Mouse (Mus musculus) limb, embryonic 12.5 days (tissue): ENCODE measurements around the gene Inpp5a. TPM values are rescaled to one million over a fixed set of nuclear protein-coding genes. Genes with fewer than 3 reads are reported as not detected.

Source experiments
- ATAC-seq: fragments of 200-750 bp; cut with Nextera tagmentation; 2 replicates; pipeline ENCODE4 v1.8.0; 2017; ENCODE audit warnings: low read depth, moderate TSS enrichment; ENCODE audit not compliant: insufficient number of reproducible peaks, insufficient read depth, low FRiP score, low TSS enrichment
- H3K27ac ChIP-seq: fragments of 300-500 bp; sonication (generic); 2 replicates; pipeline ENCODE4 v1.5.1; 2016; ENCODE audit warnings: mild to moderate bottlenecking, moderate library complexity
- H3K27me3 ChIP-seq: fragments of 300-500 bp; sonication (generic); 2 replicates; pipeline ENCODE4 v1.6.1; 2016; ENCODE audit warnings: mild to moderate bottlenecking, moderate library complexity
- H3K36me3 ChIP-seq: fragments of 300-500 bp; sonication (generic); 2 replicates; pipeline ENCODE4 v1.6.1; 2016; ENCODE audit warnings: mild to moderate bottlenecking, moderate library complexity
- H3K4me1 ChIP-seq: fragments of 300-500 bp; sonication (generic); replicated peaks from 2 replicates; pipeline ENCODE4 v1.6.1; 2016
- H3K4me2 ChIP-seq: fragments of 300-500 bp; sonication (generic); 2 replicates; pipeline ENCODE4 v1.6.1; 2016; ENCODE audit warnings: mild to moderate bottlenecking, moderate library complexity
- H3K4me3 ChIP-seq: fragments of 300-500 bp; sonication (generic); replicated peaks from 2 replicates; pipeline ENCODE4 v1.5.1; 2016; ENCODE audit warnings: mild to moderate bottlenecking
- H3K9ac ChIP-seq: fragments of 300-500 bp; sonication (generic); replicated peaks from 2 replicates; pipeline ENCODE4 v1.6.1; 2016; ENCODE audit warnings: mild to moderate bottlenecking, moderate library complexity
- H3K9me3 ChIP-seq: fragments of 300-500 bp; sonication (generic); 2 replicates; pipeline ENCODE4 v1.6.1; 2016; ENCODE audit warnings: mild to moderate bottlenecking, moderate library complexity
- WGBS: fragments of 180-500 bp; shearing (Covaris S2); methylation state at CpG from one replicate; pipeline ENCODE4 v1.1.7; 2016; 5-methylcytosine and 5-hydroxymethylcytosine counted together
- polyA plus RNA-seq: library from polyadenylated mRNA; unstranded; fragments of >200 nt; fragmentation: Nextera tagmentation; extraction: Ambion mirVana; gene quantifications from 2 replicates; pipeline ENCODE4 v1.2.1, GENCODE M21; 2016

The Inpp5a gene
- polyA plus RNA-seq, 1 experiment from 2014 or later, result 26.8 TPM

DNA sequence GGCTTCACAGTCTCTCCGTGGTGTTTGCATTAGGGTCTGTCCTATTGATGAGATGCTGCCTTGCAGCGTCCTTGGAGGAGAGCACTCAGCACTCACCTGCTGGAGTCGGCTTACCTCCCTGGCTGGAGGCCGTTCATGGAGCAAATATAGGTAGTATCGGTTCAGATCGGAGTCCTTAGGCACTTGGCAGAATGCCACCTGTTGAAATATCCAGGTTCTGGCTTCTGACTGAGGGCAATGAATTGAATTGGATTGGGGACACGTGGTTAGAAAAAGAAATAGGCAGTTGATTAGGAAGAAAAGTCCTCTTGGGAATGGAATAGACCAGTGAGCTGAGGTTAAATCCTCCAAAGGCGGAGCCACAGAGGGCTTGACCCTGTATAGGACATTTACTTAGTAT lies 12.9 kb downstream of the Inpp5a start:
- H3K27ac ChIP-seq, result no peak overlapping the region
- H3K4me3 ChIP-seq, result no peak overlapping the region
- no peaks in the 10 kb centered on the region for H3K27me3 ChIP-seq
- peaks cover 26% of the 10 kb centered on the region for H3K4me1 ChIP-seq
- no peaks in the 10 kb centered on the region for H3K9me3 ChIP-seq
- 80% methylated on average over 8 of the region's 8 CpGs for WGBS
- no peak overlapping the region for H3K4me2 ChIP-seq
- no peak overlapping the region for H3K9ac ChIP-seq
- 0 out of 2 replicates have a peak, but pooled peaks cover 5% of the 10 kb centered on the region for H3K36me3 ChIP-seq
- ATAC-seq, result no peak

DNA sequence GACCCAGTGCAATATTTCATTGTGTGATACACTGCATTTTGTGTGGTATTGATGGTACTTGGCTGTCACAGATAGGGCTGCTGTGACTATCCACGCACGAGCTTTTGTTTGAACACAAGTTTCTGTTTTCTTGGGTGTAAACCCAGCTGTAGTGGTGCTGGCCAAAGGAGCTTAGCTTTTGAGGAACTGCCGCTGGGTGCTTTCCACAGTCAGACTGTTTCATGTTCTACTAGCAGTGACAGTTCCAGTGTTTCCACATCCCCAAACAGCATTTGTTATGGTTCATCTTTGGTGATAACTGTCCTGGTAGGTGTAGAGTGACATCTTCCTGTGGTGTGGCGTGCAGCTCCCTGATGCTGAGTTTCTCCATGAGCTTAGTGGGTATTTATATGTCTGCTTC lies 13.8 kb downstream of the Inpp5a start:
- H3K9me3 ChIP-seq, result no peaks in the 10 kb centered on the region
- no peak overlapping the region for H3K9ac ChIP-seq
- no peak overlapping the region for H3K4me2 ChIP-seq
- no peak overlapping the region for H3K27ac ChIP-seq
- WGBS, result 87% methylated on average over 4 of the region's 4 CpGs
- H3K4me3 ChIP-seq, result no peak overlapping the region
- H3K4me1 ChIP-seq, result peaks cover 20% of the 10 kb centered on the region
- H3K36me3 ChIP-seq, result 0 out of 2 replicates have a peak, but pooled peaks cover 5% of the 10 kb centered on the region
- no peak for ATAC-seq
- H3K27me3 ChIP-seq, result no peaks in the 10 kb centered on the region

GRCm38 (mm10) chr7:139406581-139406980 lies 17.7 kb downstream of the Inpp5a start:
- H3K27ac ChIP-seq, result no peak overlapping the region
- 0 out of 2 replicates have a peak, but pooled peaks cover 5% of the 10 kb centered on the region for H3K36me3 ChIP-seq
- H3K9ac ChIP-seq, result no peak overlapping the region
- H3K27me3 ChIP-seq, result no peaks in the 10 kb centered on the region
- H3K9me3 ChIP-seq, result no peaks in the 10 kb centered on the region
- H3K4me1 ChIP-seq, result peaks cover 5% of the 10 kb centered on the region
- H3K4me3 ChIP-seq, result no peak overlapping the region
- WGBS, result 94% methylated on average over 2 of the region's 2 CpGs
- ATAC-seq, result no peak
- no peak overlapping the region for H3K4me2 ChIP-seq

DNA sequence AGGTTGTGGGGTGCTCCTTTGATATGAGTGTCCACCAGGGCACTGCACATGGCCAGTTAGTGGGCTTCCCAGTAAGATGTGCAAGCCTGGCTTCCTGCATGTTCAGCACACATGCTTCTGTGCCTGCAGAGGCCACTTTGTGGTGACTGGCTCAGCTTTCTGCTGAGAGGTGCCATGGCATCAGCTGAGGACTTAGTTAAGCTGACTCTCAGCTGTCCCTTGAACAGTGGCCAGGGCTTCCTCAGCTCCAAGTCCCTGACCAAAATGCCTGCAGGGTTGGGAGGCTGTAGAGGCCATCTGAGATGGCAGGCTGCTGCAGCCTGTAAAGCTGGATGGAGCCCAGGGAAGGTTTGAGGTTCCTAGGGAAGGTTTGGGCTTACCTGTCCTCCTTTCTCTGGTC lies 19.1 kb downstream of the Inpp5a start:
- H3K9me3 ChIP-seq, result no peaks in the 10 kb centered on the region
- H3K36me3 ChIP-seq, result 0 out of 2 replicates have a peak, but pooled peaks cover 5% of the 10 kb centered on the region
- H3K4me1 ChIP-seq, result 0 out of 2 replicates have a peak, but pooled peaks cover 8% of the 10 kb centered on the region
- no peaks in the 10 kb centered on the region for H3K27me3 ChIP-seq
- ATAC-seq, result no peak
- no peak overlapping the region for H3K4me2 ChIP-seq
- no peak overlapping the region for H3K27ac ChIP-seq
- H3K9ac ChIP-seq, result no peak overlapping the region
- H3K4me3 ChIP-seq, result no peak overlapping the region

DNA sequence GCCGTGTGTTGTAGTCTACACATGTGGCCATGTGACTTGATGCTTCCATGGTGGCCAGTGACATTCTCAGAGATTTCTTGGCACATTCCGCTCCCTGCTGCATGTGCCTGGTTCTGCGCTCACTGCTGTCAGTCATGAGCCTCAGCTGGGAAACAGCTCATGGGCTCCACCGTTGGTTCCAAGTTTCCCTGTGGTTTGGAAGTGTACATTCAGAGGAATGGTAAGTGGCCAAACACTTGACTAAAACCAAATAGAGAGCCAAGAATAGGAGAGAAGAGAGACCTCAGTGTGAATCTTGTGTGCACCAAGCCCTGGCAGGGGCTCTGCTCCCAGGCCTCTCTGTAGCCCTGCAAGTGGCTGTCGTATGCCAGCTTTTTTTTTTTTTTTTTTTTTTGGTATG lies 21.0 kb downstream of the Inpp5a start:
- Histone ChIP-seq H3K4me1 (peaks cover 16% of the 10 kb centered on the region), H3K27me3 (no peaks in the 10 kb centered on the region), H3K4me2 (no peak overlapping the region), H3K9ac (no peak overlapping the region), H3K27ac (no peak overlapping the region), H3K9me3 (no peaks in the 10 kb centered on the region), H3K4me3 (no peak overlapping the region), H3K36me3 (0 out of 2 replicates have a peak, but pooled peaks cover 5% of the 10 kb centered on the region)
- WGBS, result 88% methylated on average over 5 of the region's 5 CpGs
- no peak for ATAC-seq

GRCm38 (mm10) chr7:139412223-139412950 lies 23.5 kb downstream of the Inpp5a start:
- Histone ChIP-seq H3K27ac (no peak overlapping the region), H3K9me3 (no peaks in the 10 kb centered on the region), H3K4me2 (no peak overlapping the region), H3K4me3 (no peak overlapping the region), H3K27me3 (no peaks in the 10 kb centered on the region), H3K36me3 (no peaks in the 10 kb centered on the region), H3K4me1 (peaks cover 26% of the 10 kb centered on the region), H3K9ac (no peak overlapping the region)
- WGBS, result 52% methylated on average over 8 of the region's 8 CpGs
- ATAC-seq, result no peak

DNA sequence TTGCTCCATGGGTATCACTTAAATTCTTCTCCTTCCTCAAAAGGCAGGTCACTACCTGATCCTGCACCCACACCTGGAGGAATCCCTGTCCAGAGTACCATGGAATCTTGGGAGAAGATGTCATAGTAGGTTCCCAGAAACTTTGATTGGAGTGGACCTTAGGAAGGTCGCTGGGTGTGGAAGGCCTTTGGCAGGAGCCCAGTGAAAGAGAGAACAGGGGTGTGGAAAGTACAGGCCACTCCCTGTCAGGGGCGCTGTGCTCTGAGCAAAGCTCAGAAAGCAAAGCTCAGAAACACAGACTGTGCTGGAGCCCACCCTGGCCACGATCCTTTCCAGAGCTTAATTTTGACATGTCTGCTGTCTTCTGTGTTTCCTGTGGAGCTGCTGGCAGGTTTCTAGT lies 24.5 kb downstream of the Inpp5a start:
- H3K27ac ChIP-seq, result no peak overlapping the region
- H3K4me1 ChIP-seq, result peaks cover 26% of the 10 kb centered on the region
- H3K4me2 ChIP-seq, result no peak overlapping the region
- no peak for ATAC-seq
- no peaks in the 10 kb centered on the region for H3K27me3 ChIP-seq
- H3K9ac ChIP-seq, result no peak overlapping the region
- no peaks in the 10 kb centered on the region for H3K9me3 ChIP-seq
- H3K36me3 ChIP-seq, result no peaks in the 10 kb centered on the region
- WGBS, result 86% methylated on average over 3 of the region's 3 CpGs
- H3K4me3 ChIP-seq, result no peak overlapping the region

DNA sequence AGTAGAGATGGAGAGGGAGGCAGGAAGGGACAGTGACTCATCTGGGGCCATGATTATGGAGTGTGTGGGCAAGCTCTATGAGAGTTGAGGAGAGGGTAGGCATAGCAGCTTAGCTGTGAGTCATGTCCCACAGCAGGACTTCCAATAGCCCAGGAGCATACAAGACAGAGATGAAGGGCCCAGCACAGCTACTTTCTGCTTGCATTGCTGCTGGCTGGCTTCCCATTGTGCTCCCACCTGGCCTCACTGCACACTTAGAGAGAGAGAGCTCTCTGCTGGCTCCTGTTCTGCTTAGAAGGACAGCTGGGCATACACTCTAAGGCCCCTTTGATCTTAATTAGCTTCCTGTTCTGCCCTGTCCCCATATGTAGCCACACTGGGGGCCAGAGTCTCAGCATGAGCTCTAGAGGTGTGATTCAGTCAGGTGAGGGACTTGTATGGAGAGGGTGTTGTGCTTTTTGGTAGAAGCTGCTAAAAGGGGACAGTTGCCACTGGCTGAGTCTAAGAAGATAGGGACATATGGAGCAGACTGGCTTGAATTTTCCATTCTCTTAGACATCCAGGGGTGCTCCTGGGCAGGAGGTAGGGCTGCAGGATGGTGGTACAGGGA lies 26.8 kb downstream of the Inpp5a start:
- Histone ChIP-seq H3K9ac (no peak overlapping the region), H3K9me3 (no peaks in the 10 kb centered on the region), H3K27ac (no peak overlapping the region), H3K4me1 (peaks cover 26% of the 10 kb centered on the region), H3K36me3 (no peaks in the 10 kb centered on the region), H3K4me2 (no peak overlapping the region), H3K4me3 (no peak overlapping the region), H3K27me3 (no peaks in the 10 kb centered on the region)
- no peak for ATAC-seq

DNA sequence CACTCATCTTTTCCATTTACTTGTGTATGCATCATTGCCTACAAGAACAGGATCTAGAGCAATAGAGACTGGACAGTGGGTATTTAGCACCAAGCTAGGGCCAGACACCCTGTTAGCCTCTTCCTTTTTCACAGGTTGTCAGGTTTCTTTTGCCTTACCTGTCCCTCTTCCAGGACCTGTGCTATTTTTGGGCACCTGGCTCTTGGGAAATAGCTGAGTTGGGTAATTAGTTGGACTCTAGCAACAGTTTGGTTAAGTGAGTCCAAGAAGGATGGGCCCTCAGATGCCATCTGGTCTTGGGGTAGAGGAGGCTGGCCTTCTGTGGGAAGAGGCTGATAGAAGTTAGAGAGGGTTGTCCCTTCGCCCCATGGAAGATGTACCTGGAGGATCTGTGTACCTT lies 29.5 kb downstream of the Inpp5a start:
- no peak for ATAC-seq

DNA sequence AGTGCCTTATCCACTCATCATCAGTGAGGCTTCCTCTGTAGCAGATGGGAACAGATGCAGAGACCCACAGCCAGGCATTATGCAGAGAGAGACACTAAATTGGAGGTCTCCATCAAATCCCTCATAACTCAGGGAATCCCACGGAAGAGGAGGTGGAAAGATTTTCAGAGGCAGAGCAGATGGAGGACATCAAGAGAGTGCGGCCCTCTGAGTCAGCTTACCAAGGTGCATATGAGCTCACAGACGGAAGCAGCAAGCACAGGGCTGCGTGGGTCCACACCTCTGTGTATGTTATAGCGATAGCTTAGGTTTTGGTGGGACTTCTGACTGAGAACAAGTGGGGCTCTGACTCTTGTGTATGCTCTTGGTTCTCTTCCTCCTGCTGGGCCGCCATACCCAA lies 33.9 kb downstream of the Inpp5a start:
- 93% methylated on average over 6 of the region's 6 CpGs for WGBS
- H3K4me3 ChIP-seq, result no peak overlapping the region
- no peak overlapping the region for H3K27ac ChIP-seq
- no peak overlapping the region for H3K9ac ChIP-seq
- peaks cover 7% of the 10 kb centered on the region; the same call in 1 of the 2 replicates for H3K36me3 ChIP-seq
- no peaks in the 10 kb centered on the region for H3K27me3 ChIP-seq
- ATAC-seq, result no peak
- no peak overlapping the region for H3K4me2 ChIP-seq
- no peaks in the 10 kb centered on the region for H3K9me3 ChIP-seq
- no peaks in the 10 kb centered on the region for H3K4me1 ChIP-seq

More for the DNA sequence above, 29.5 kb downstream of the Inpp5a start:
- Histone ChIP-seq H3K9me3 (no peaks in the 10 kb centered on the region), H3K4me3 (no peak overlapping the region), H3K9ac (no peak overlapping the region), H3K27me3 (no peaks in the 10 kb centered on the region), H3K4me2 (no peak overlapping the region), H3K27ac (no peak overlapping the region), H3K4me1 (peaks cover 18% of the 10 kb centered on the region), H3K36me3 (no peaks in the 10 kb centered on the region)
- WGBS, result 87% methylated on average over 1 of the region's 1 CpGs

DNA sequence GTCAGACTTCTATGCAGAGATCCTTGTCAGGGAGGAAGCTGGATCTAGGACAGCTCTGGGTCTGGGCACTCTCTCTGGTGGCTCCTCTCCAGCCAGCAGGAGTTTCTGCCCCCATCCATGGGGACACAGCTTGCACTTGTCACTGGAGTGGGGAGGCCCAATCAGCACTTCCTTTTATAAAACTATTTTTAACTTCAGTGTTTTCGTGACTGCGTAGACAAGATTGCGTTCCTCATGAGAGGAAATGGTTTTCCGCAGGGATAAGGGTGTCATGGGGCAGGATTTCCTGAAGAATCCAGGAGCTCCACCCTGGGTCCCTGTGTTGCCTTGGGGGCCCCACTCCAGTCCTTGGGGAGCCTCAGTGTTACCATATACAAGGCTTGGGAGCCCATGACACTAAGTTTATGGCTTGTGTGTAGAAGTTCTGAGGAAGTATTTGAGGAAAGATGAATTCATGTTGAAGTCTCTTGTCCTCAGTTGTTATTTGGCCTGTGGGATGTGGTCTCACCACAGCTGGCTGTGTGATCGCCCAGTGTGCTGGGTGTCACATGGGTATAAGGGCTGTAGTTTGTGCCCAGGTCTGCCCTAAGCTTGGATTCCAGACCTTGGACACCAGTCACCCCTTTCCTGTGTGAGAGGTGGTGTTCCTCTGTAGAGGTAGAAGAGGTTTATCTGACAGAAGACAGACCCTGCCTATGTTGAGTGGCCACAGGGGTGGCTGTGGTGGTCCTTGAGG lies 45.4 kb downstream of the Inpp5a start:
- no peak for ATAC-seq
- H3K4me2 ChIP-seq, result no peak overlapping the region
- no peaks in the 10 kb centered on the region for H3K36me3 ChIP-seq
- 90% methylated on average over 5 of the region's 5 CpGs for WGBS
- no peak overlapping the region for H3K9ac ChIP-seq
- no peaks in the 10 kb centered on the region for H3K27me3 ChIP-seq
- H3K27ac ChIP-seq, result no peak overlapping the region
- H3K4me3 ChIP-seq, result no peak overlapping the region
- H3K4me1 ChIP-seq, result peaks cover 3% of the 10 kb centered on the region; the same call in 1 of the 2 replicates
- H3K9me3 ChIP-seq, result no peaks in the 10 kb centered on the region
